Mouse (Mus musculus) cerebellum, postnatal 4 days (tissue): Measurements from ENCODE around the gene Wnt5b.

Source experiments
- DNase-seq, 2 experiments: peaks; one replicate each; pipeline ENCODE4 v3.0.0; 2022; ENCODE audit warnings: low spot score in 2 of 2, mixed read lengths in 1 of 2

Wnt5b gene

DNA sequence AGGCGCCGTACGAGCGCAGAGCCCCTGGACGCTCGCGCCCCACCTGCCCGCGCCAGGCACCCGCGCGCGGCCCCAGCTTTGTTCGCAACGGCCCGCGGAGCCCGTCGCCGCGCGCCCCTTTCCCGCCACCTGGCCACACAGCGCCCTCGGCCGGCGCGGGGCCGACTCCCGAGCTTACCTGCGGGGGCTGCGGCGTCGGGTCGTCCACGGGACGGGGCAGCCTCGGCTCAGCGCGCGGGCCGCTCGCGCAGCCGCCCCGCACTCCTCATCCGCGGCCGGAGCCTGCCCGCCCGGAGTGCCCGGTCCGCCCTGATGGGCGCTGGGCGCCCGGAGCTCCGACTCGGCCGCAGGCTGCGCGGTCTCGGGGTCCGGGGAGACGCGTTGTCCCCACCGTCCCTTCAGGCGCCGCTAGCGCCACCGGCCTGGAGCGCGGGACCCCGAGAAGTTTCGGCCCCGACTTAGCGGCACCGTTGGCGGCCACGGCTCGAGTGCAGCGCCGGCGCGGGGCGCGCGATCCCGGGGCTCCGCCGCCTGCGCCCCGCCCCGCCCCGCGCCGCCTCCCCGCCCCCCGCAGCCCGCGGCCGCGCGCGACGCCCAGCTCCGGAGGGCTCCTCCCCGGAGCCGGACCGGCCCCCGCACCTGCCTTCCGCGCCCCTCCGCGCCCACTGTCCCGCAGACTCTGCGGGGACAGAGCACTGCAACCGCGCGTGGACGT is at the start of gene Wnt5b:
Gene Wnt5b, minus strand, starts transcription at position 545 of the 715 bp plus-strand sequence.
- DNase-seq, result peak in 1 of 2 experiments; percentile 23

DNA sequence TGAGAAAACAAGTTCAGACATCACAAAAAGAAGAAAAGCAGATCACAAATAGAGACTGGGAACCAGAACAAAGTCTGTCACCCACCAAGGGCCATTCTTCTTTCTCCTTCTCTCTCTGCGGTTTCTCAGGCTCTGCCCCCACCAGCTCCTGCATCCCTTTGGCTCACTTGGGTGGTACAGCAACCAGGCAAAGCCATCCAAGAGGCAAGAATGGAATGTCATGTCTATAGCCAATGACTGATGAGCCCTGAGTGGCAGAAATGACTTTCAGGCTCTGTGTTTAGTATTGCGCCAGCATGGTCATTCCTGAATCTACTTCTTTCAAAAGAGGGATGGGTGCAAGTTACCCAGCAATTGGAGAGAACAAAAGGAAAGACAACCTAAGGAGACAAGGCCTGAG is 46.7 kb upstream of the Wnt5b start:
- DNase-seq, result no peak

DNA sequence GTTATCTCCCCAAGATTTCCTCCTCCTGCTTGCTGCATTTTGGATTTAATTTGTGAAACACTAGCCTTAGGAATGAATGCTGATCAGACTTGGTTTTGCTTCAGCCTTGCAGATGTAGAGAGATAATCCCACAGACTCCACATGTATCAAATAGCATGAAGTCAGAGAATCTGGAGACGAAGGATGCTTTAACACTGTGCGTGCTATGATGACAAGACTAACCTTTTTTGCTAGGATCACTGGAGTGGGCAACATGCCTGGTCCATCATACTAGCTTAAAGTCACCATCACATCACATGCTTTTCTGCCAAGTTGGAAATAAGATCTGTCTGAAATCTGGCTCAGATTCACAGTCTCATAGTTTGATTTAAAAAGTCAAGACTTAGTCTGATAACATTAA is 43.8 kb upstream of the Wnt5b start:
- no peak for DNase-seq

DNA sequence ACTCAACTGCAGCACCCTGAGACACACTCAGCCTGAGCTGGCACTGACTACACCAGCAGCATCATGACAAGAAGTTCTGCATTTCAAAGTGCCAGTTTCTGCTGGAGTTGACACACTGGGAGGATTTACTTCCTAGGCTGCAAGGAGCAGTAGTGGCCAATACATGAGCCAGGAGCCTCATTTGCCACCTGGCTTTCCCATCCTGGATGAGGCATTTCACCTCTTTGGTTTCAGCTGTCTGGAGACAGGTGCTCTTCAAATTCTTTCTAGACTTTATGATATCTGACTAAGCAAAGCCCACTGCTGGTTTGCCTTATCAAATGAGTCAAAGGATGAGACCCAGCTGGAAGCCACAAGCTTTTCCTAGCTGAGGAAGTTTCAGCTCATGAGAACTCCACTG is 43.3 kb upstream of the Wnt5b start:
- DNase-seq, result no peak

DNA sequence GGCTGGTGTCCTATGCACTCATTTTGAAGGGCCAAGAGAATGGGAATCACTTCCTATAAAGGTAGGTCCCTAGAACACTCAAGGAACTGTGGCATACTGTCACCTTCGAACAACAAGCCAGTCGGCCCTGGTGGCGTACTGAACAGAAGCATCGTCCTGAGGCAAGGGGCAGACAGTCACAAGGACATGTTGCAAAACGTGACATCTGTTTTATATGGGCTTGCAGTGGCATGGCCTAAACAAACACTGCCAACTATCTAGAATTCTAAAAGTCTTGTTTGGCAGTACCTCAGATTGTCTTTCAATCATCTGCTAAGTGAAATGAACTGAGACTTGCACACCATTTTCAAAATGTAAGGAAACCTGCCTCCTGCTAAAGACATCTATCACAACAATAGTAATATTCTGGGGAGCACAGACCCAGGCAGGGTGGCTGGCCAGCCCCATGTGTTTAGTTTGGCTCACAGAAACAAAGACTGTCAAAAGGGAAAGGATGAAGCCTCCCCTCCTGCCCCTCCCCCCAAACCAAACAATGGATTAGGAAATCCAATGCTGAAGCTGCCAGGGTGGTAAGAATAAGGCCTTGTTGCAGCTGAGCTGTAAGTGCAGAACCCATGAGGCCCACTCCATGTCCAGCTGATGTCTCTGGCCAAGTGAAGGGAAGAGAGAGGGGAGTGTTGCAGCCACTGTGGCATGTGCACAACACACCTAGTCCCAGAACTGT is 41.7 kb upstream of the Wnt5b start:
- no peak for DNase-seq

DNA sequence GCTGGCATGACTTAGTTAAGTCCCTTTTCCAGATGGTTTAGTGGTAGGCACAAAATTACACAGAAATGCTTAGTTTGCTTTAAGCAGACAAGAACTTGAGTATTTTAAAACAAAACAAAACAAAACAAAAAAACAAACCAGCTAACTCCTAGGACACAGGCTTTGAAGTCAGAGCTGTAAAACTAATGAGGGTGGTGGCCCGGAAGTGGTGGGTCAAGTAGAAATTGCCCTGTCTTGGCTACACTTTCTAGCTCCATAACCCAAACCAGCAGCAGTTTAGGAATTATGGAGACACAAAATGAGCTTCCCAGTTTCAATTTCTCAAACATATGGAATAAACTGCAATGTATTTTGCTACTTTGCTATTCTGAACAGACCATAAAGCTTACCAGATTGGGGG is 39.9 kb upstream of the Wnt5b start:
- DNase-seq, result no peak

DNA sequence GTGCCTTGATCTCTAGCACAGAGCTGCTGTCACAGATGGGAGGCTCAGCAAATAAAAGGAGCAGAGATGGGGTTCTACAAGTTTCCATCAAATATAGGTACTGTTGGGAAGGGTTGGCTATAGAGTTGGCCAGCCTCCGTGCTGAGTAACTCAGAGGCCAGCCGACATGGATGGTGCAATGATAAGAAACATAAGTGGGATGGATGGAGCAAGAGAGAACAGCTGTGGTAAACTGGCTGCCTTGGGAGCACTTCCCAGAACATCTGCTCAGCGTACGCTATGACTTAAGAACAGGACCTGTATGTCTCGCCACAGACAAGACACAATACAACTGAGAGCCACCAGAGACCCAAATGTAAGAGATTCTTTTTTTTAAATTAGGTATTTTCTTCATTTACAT is 39.0 kb upstream of the Wnt5b start:
- no peak for DNase-seq

DNA sequence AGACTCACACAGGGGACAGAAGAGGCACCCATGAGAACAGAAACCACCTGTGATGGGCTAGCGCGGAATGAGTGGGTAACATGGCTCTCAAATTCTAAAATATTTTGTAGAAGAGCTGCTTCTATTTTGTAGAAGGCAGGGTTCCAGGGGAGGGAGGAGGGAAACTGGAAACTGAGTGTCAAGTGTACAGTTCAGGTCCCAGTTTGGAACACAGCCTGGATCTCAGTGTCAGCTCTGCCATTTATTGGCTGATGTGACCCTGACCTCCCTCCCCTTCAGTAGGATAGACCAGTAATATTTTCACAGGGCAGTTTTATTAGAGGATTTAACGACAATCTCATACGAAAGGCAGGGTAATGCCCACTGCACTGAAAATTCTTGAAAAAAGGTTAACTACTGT is 32.6 kb upstream of the Wnt5b start:
- no peak for DNase-seq

DNA sequence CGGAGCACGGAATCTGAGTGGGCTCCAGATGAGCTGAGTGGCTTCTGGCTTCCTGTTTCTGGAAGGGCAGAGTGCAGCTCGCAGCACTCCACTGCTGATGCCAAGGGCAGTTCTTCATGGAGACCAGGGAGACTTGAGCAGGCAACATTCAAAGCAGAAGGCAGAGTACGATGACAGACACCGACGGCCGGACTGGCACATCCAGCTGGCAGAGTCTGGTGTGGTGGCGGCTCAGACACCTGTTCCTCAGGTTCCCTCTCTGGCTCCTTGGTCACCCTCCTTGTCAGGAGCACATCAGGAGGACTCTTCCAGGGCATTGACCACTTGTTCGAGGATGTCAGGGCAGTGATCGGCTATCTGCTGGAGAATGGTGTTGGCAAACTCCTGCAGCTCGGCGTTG is 31.2 kb upstream of the Wnt5b start:
- DNase-seq, result no peak

DNA sequence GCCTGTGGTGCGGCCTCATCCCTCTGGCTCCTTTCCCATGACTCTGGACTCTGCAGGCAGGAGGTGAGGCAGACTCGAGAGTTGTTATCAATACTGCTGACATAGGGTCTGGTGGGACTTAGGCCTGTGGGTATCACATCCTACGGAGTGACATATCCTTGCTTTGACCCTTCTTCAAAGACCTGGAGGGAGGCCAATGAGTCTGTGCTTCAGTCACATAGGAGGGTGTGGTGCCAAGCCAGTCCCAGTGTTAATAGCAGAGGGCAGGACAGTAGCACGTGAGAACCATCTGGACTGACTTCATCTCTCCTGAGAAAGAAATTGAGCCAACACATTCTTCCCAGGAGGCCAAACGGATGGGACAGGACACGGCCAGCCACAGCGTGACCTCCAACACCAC is 28.1 kb upstream of the Wnt5b start:
- DNase-seq, result peak in 1 of 2 experiments; percentile 36

DNA sequence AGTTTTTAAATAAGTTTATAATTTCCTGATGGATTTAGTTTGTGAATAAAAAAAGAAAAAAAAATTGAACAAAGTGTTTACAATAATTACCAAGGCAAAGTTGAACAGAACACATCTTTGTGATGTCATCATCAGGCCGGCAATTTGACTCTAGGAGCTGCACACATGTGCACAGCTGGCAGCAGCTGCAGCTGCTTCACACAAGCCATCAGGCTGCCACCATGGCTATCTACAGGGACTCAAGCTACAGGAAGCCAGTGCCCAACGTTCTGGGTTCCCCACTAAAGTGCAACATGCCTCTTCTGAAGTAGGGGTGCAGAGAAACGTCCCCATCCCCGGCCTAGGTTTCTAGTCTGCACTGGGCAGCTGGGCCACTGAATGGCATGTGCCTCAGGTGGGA is 26.6 kb upstream of the Wnt5b start:
- DNase-seq, result no peak

DNA sequence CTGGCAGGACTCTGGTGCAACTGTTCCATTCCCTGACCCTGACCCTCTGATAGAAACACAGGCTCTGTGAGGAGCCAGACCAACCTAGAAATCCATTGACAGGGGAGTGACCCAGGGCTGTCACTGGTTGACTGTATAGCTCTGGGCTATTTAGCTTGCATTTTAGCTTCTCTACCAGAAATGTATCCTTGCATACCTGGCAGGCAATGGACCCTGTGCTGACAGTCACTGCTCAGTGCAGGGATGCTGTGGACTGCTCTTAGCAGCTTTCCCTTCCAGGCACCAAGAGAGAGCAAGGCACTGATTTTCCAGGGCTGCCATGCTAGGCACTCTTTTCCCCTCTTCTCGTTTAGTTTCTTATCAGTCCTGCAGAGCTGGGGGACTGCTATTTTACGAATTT is 24.2 kb upstream of the Wnt5b start:
- no peak for DNase-seq

DNA sequence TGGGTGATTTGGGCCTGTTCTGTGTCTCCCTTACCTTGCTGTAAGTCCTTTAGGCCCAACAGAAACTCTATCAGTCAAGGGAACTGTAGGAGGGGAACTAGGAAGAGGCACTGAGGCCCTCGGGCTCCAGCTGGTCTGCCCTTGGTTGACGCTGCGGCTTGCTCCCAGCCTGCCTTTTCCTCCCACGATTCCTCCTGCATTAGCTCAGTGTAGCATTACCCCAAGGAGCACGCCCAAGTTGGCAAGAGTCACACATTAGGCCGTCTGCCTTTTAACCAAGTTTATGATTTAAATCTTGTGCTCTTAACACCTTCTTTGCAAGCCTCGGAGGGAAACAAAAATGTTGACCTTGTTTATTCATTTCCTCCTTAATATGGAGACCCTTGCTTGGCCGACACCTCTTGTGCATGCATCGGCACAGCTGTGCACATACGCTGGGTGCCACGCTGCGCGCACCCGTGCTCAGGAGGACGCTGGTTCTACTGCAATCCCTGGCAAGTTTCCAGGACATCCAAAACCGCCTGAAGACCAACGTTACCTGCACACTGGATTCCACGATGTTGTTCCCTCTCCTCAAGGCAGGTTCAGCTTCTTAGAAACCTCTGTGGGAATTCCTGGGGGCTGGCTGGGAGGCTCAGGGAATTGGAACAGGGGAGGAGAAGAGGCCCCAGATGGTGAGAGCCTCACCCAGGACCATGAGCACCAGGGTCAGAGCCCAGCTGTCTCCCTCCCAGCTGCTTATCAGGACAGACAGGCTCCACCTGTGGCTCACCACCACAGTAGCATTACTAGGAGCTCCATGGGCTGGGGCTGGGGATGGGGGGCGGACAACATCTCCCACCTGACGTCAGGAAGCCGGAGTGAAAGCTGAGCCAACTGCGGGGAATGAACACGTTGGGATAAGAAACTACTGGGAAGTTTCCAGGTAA is 21.6 kb upstream of the Wnt5b start:
- no peak for DNase-seq

DNA sequence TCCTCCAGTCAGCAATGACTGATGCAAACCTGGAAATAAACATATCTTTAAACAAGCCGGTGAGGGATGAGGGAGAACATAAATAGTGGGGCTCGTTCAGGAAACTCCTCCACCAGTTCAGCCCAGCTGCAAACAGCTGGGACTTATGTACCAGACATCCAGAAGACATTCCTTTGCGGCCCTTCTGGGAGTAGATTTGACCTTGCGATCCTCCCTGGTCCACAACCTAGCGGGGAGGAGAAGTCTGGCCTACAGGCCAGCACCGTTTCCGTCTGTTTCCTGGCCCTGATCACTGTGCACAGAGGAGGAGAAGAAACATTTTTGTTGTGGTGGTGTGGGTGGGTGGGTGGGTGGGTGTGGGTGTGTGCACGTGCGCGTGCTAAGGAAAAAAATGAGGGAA is 18.4 kb upstream of the Wnt5b start:
- DNase-seq, result no peak

DNA sequence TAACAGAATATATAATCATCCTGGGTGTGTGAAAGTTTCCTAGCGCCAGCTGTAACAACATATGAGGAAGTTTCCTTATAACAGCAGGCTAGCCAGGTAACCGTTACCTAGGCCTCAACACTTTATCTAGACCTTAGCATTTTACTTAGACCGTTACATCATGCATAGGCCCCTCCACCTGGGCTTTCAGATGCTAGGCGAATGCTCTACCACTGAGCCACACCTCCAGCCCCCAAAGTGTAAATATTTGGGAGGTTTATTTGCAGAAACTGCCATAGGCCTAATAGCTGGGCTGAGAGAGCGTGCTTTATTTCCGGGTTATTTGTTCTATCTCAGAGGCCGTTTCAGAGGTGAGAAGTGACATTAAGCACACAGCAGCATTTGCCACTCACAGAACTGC is 14.7 kb upstream of the Wnt5b start:
- no peak for DNase-seq

DNA sequence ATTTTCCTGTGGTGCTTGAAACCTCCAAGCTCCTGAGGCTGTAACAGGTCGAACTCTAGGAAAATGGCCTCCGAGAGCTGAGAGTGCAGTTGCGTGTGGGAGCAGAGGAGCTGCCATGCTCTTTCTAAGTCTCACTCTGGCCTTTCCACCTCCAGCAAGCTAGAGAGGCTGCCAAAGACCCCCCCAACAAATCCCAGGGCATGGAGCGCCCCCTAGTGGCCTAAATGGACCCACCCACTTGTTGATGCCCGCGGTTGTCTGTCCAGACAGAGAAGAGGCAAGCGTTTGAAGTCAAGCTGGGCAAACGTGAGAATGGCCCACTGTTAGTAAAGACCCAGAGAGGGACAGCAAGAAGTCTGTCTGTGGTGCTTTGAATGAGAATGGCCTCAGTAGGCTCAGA is 10.3 kb upstream of the Wnt5b start:
- no peak for DNase-seq

DNA sequence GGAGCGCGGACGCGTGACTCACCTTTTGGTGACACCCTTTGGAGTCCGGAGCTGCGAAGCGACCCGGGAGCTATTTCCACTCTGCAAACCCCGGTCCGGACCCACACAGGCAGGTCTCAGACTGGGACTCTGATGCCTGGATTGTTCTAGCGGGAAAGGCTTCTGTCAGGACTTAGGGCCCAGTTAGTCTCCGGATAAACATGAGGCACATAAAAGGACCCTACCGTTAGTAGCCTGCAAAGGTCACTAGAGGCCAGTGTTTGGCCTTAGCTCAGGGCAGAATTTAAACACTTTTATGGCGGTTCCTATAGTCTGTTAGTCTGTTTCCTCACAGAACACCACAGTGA is 344 bp upstream of the Wnt5b start:
- peak in 1 of 2 experiments; percentile 6 for DNase-seq

DNA sequence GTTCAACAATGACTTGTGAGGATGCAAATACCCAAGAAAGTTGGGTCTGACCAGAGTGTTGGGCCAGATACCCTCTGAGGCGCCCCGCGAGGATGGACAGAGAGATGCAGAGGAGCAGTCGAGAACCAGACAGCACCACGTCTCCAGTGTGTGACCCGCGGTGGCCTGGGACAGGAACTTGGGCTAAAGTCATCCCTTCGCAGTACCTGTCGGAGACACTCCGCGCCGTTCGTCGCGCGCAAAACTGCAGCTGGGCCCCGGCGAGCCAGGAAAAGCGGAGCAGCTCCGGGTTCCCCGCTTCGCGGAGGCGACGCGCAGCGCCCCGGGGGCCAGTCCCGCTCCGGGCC is 718 bp downstream of the Wnt5b start:
- peak in 1 of 2 experiments; percentile 14 for DNase-seq

DNA sequence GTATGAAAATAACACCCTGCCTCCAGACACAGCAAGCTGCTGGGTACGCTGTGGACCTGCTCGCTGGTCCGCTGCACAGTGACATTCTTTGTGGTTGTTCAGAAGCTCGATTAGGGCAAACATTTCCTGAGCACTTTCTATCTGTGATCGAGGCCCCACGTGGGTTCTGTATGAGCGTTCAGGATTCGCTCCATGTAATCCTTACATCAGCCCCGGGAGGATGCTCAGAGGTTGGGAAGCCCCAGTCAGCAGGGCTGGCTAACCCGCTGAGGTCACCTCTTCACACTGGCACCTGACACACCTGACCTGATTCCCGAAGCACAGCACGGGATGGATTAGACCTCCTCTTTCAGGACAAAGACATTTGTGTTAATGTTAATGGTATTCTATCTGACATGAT is 8.3 kb downstream of the Wnt5b start:
- no peak for DNase-seq

DNA sequence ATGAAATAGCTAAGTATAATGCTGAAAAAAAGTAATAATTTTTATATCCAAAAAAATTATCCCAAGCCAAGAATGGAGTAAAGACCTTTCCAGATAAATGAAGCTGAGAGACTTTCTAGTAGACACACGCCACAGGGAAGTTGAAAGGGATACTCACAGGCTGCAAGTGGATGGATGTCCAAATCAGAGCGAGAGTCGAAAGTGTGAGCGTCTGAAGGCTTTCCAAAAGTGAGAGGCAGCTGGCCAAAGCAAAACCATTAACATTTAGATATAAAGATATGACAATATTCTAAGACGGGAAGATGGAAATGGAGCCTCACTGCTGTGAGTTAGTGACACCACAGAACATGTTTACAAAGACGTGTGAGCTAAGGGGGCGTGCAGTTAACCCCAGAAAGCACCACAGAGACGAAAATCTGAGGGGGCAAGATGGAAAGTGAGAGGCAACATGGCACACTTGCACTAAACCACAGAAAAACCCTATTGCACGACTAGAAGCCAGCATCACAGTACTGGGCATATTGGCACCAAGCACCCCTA is 10.9 kb downstream of the Wnt5b start:
- no peak for DNase-seq

DNA sequence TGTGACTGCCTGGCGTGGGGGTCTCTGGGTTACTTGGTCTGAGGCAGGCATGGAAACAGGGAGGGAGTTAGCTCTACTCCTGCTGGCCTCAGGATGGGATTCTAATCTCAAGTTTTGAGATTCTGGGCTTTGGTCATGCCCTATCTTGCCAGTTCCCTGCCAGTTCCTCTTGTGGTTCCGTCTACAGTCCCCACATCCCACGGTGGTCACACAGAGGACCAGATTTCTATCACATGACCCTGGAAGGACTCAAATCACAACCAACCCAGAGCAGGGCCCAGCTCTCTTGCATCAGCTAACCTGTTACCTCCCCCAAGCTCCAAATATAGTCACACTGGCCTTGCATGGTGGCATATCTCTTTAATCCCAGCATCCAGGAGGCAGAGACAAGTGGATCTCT is 14.5 kb downstream of the Wnt5b start:
- DNase-seq, result no peak

DNA sequence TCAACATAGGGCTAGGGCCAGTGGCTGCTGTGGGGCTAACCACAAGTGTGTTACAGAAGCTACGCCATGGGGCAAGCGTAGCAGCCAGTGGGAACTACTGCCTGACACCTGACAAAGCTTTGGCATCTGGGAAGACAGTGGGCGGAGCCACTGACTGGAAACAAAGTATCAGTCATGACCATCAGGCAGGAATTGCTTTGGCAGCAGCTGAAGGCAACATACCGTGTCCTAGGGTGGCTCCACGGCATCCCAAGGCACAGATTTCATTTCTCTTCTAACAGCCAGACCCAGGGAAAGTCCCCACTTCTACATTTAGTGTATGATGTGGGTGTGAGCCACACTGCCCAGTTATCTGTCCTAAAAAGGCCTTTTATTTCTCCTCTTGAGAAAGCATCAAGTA is 17.6 kb downstream of the Wnt5b start:
- no peak for DNase-seq
